Mouse (Mus musculus): Measurements from ENCODE around the gene Fbxl17.

DNA sequence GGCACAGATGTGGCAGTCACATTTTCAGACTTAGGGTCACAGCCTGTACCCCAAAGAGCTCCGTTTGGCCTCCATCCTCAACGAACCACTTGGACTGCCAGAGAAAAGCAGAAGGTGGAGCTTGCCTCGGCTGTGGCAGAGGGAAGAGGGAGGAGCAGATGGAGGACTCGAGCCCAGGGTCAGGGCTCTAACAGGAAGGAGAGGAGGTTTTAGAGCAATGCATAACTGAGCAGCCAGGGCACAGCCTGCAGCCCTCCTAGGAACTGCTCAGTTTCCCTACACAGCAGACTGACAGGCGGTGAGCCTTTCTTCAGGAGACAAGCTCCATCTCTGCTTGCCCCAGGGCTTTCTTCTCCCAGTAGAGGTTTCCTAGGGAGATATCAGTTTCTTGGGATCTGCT is 178.5 kb downstream of the Fbxl17 start:
- TF ChIP-seq CTCF (IDR thresholded peaks at IDR 0.05 in 2 of 3, conservative IDR thresholded peaks at IDR 0.05 in 1 of 3; ENCODE audit: control insufficient read depth in 1 of 3, insufficient read depth in 1 of 3, low read depth in 2 of 3, low read length in 3 of 3, poor library complexity in 1 of 3, severe bottlenecking in 1 of 3): no peak
- TF ChIP-seq MAX (IDR thresholded peaks at IDR 0.05; ENCODE audit: low read length): no peak
- TF ChIP-seq EP300 (IDR thresholded peaks at IDR 0.05; ENCODE audit: low read depth in 1 of 2, low read length in 2 of 2): no peak
- TF ChIP-seq POLR2A (IDR thresholded peaks at IDR 0.05; ENCODE audit: control insufficient read depth in 1 of 2, insufficient read depth in 1 of 2, low read depth in 1 of 2, low read length in 2 of 2, poor library complexity in 1 of 2): no peak
- TF ChIP-seq MYC (IDR thresholded peaks at IDR 0.05; ENCODE audit: low read depth, low read length): no peak
- TF ChIP-seq HCFC1 (IDR thresholded peaks at IDR 0.05; ENCODE audit: low read depth, low read length): no peak
- no peak for TF ChIP-seq RCOR1 (IDR thresholded peaks at IDR 0.05; ENCODE audit: low read depth, low read length)
- no peak for TF ChIP-seq NELFE (IDR thresholded peaks at IDR 0.05; ENCODE audit: low read depth, low read length)
- no peak for TF ChIP-seq SMC3 (IDR thresholded peaks at IDR 0.05; ENCODE audit: low read depth, low read length)
- no peak for TF ChIP-seq USF2 (IDR thresholded peaks at IDR 0.05; ENCODE audit: borderline replicate concordance in 1 of 2, insufficient read depth in 1 of 2, low read depth in 1 of 2, low read length in 2 of 2)
- no peak for TF ChIP-seq ZNF384 (IDR thresholded peaks at IDR 0.05; ENCODE audit: low read depth, low read length)
- no peak for TF ChIP-seq RAD21 (IDR thresholded peaks at IDR 0.05; ENCODE audit: low read depth, low read length)
- no peak for TF ChIP-seq POLR2AphosphoS5 (IDR thresholded peaks at IDR 0.05; ENCODE audit: borderline replicate concordance, low read depth, low read length)
- no peak for TF ChIP-seq CHD1 (IDR thresholded peaks at IDR 0.05; ENCODE audit: low read depth, low read length)

Measured in MEL (cell line).